Mouse (Mus musculus): ENCODE measurements around the gene E2f2.
A peak's percentile ranks its signal among the peaks of the same experiment; 100 is the strongest.

GRCm38 (mm10) chr4:136148342-136149044 lies 23.7 kb upstream of the E2f2 start:
- TF ChIP-seq CTCF (IDR thresholded peaks at IDR 0.05; ENCODE audit: low read depth) (no peak), EP300 (IDR thresholded peaks at IDR 0.05; ENCODE audit: low read depth) (peak; percentile 66; the same call in 1 of the 2 replicates)
